Mouse (Mus musculus) hindbrain, embryonic 14.5 days (tissue): ENCODE measurements around the gene Pigf. TPM values are rescaled to one million over a fixed set of nuclear protein-coding genes. Genes with fewer than 3 reads are reported as not detected.

ENCODE experiments used
- ATAC-seq: fragments of 200-750 bp; cut with Nextera tagmentation; 2 replicates; pipeline ENCODE4 v1.8.0; 2017; ENCODE audit warnings: moderate number of reproducible peaks, mild to moderate bottlenecking, moderate TSS enrichment, moderate library complexity; ENCODE audit not compliant: low FRiP score
- DNase-seq: peaks from one replicate; pipeline ENCODE4 v3.0.0-alpha.2; 2015; ENCODE audit warnings: low spot score
- H3K27ac ChIP-seq: fragments of 300-500 bp; sonication (generic); 2 replicates; pipeline ENCODE4 v1.5.1; 2014; ENCODE audit warnings: mild to moderate bottlenecking, moderate library complexity
- H3K27me3 ChIP-seq: fragments of 300-500 bp; sonication (generic); 2 replicates; pipeline ENCODE4 v1.6.1; 2014; ENCODE audit warnings: mild to moderate bottlenecking, low read length, mixed read lengths; ENCODE audit not compliant: control insufficient read depth, insufficient read depth
- H3K36me3 ChIP-seq: fragments of 300-500 bp; sonication (generic); replicated peaks from 2 replicates; pipeline ENCODE4 v1.6.1; 2014; ENCODE audit not compliant: control insufficient read depth, insufficient read depth
- H3K4me1 ChIP-seq: fragments of 300-500 bp; sonication (generic); replicated peaks from 2 replicates; pipeline ENCODE4 v1.6.1; 2014; ENCODE audit warnings: antibody characterized with exemption, low read length, mixed read lengths; ENCODE audit not compliant: control insufficient read depth, insufficient read depth
- H3K4me2 ChIP-seq: fragments of 300-500 bp; sonication (generic); replicated peaks from 2 replicates; pipeline ENCODE4 v1.6.1; 2014; ENCODE audit warnings: mild to moderate bottlenecking, moderate library complexity
- H3K4me3 ChIP-seq: fragments of 300-500 bp; sonication (generic); replicated peaks from 2 replicates; pipeline ENCODE4 v1.5.1; 2014; ENCODE audit warnings: mild to moderate bottlenecking, low read length
- H3K9ac ChIP-seq: fragments of 300-500 bp; sonication (generic); 2 replicates; pipeline ENCODE4 v1.6.1; 2014
- H3K9me3 ChIP-seq: fragments of 300-500 bp; sonication (generic); 2 replicates; pipeline ENCODE4 v1.6.1; 2016; ENCODE audit warnings: low read length; ENCODE audit not compliant: control insufficient read depth
- WGBS: fragments of 180-500 bp; shearing (Covaris S2); extraction: QIAGEN DNeasy Blood & Tissue Kit; methylation state at CpG from one replicate; pipeline ENCODE4 v1.1.7; 2014; 5-methylcytosine and 5-hydroxymethylcytosine counted together
- polyA plus RNA-seq: library from polyadenylated mRNA; unstranded; fragments of >200 nt; fragmentation: Nextera tagmentation; extraction: Ambion mirVana; gene quantifications from 2 replicates; pipeline ENCODE4 v1.2.1, GENCODE M21; 2014

The Pigf gene
- polyA plus RNA-seq, 1 experiment from 2014 or later, result 35.5 TPM

DNA sequence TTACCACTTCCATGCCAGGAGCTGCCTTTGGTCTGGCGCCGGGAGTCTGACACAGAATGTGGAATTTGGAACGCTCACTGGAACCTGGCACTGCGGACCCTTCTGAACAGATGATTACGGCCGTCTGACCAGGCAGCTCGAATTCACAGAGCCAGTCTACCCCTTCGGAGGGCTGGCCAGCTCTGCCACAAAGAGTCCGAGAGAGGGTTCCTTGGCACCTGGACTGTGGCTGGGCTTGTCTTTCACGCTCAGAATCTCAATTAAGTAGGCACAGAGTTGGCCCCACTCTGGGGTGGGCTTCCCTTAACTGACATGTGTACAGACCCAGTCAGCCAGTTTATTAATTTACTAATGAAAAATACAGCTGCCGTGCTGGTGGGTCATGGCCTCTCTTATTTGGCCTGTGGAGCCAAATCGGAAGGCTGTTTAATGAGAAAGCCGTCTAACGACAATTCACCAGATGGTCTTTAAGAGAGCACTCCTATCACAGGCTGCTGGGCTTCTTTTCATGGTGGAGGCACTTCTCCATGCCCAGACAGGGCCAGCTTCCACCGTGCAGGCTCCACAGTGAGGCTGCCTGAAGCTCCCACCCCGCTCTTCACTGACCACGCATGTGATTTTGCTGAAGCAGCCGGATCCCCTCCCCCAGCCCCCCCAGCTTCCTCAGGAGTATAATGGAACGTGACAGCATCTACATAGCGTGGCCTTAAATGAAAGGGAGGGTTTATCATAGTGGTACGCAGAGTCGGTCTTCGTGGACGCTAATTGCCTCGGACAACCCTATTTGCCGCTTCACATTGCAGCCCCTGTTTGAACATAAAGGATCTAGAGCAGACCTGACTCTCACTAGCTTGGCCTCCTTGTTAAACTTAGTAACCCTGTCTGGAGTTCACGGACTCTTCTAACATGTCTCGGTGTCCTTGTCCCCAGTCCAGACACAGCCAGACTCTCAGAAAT, 77.1 kb downstream of the Pigf start, which contains the start of gene Atp6v1e2:
Atp6v1e2 (minus strand) TSS at position 58 of the 957 bp plus-strand sequence.
- WGBS, result 61% methylated on average over 28 of the region's 28 CpGs
- Histone ChIP-seq H3K9ac (no peak within 1 kb of the TSS), H3K4me1 (peaks cover 8% of the 10 kb centered on the region; the same call in 1 of the 2 replicates), H3K36me3 (no peaks in the 10 kb centered on the region), H3K4me2 (no peak within 1 kb of the TSS), H3K4me3 (no peak within 1 kb of the TSS), H3K27me3 (no peaks in the 10 kb centered on the region), H3K27ac (peak within 1 kb of the TSS; percentile 41; the same call in 1 of the 2 replicates), H3K9me3 (no peaks in the 10 kb centered on the region)
- DNase-seq, result peak; percentile 46
- peak; percentile 82 for ATAC-seq

Other genes with a start within 250 kb of the Pigf start
- not detected in 2 replicates for gene Tmem247, start 108.1 kb downstream of the Pigf start, polyA plus RNA-seq
- gene Atp6v1e2, start 77.5 kb downstream of the Pigf start, polyA plus RNA-seq, result not detected in 2 replicates
- gene Rhoq, start 62.3 kb downstream of the Pigf start, polyA plus RNA-seq, result 10.7 and 11.5 TPM in 2 replicates
- 204 and 219 TPM in 2 replicates for gene Cript, start 144 bp upstream of the Pigf start, polyA plus RNA-seq
- 22.1 and 24.0 TPM in 2 replicates for gene Socs5, start 82.3 kb upstream of the Pigf start, polyA plus RNA-seq
- gene Mcfd2, start 240.5 kb upstream of the Pigf start, polyA plus RNA-seq, result 47.0 and 49.0 TPM in 2 replicates